Mouse (Mus musculus) embryonic facial prominence, embryonic 11.5 days (tissue): ENCODE data around the gene Kit. TPM values are rescaled to one million over a fixed set of nuclear protein-coding genes. Genes with fewer than 3 reads are reported as not detected.

Experiments used
- ATAC-seq: fragments of 200-750 bp; cut with Nextera tagmentation; replicated peaks from 2 replicates; pipeline ENCODE4 v1.8.0; 2017; ENCODE audit warnings: low read depth; ENCODE audit not compliant: insufficient number of reproducible peaks, low FRiP score, low TSS enrichment
- DNase-seq: peaks from one replicate; pipeline ENCODE4 v3.0.0-alpha.2; 2015; ENCODE audit warnings: low spot score
- H3K27ac ChIP-seq: fragments of 300-500 bp; sonication (generic); replicated peaks from 2 replicates; pipeline ENCODE4 v1.5.1; 2014; ENCODE audit warnings: mild to moderate bottlenecking, low read depth, low read length, control low read depth
- H3K27me3 ChIP-seq: fragments of 300-500 bp; sonication (generic); 2 replicates; pipeline ENCODE4 v1.6.1; 2014; ENCODE audit warnings: mild to moderate bottlenecking, low read length, moderate library complexity, mixed read lengths; ENCODE audit not compliant: control insufficient read depth, insufficient read depth
- H3K36me3 ChIP-seq: fragments of 300-500 bp; sonication (generic); replicated peaks from 2 replicates; pipeline ENCODE4 v1.6.1; 2014; ENCODE audit warnings: low read depth, mild to moderate bottlenecking, low read length, moderate library complexity, mixed read lengths; ENCODE audit not compliant: control insufficient read depth, insufficient read depth
- H3K4me1 ChIP-seq: fragments of 300-500 bp; sonication (generic); 2 replicates; pipeline ENCODE4 v1.6.1; 2014; ENCODE audit warnings: low read length, mixed read lengths; ENCODE audit not compliant: control insufficient read depth, insufficient read depth
- H3K4me2 ChIP-seq: fragments of 300-500 bp; sonication (generic); 2 replicates; pipeline ENCODE4 v1.6.1; 2014; ENCODE audit warnings: low read depth, mild to moderate bottlenecking, control low read depth, low read length, moderate library complexity
- H3K4me3 ChIP-seq: fragments of 300-500 bp; sonication (generic); 2 replicates; pipeline ENCODE4 v1.5.1; 2014; ENCODE audit warnings: low read depth, low read length, control low read depth
- H3K9ac ChIP-seq: fragments of 300-500 bp; sonication (generic); replicated peaks from 2 replicates; pipeline ENCODE4 v1.6.1; 2014; ENCODE audit warnings: mild to moderate bottlenecking, control low read depth, low read length
- H3K9me3 ChIP-seq: fragments of 300-500 bp; sonication (generic); replicated peaks from 2 replicates; pipeline ENCODE4 v1.6.1; 2016; ENCODE audit warnings: mild to moderate bottlenecking, low read length, inconsistent platforms, mixed read lengths; ENCODE audit not compliant: control insufficient read depth
- WGBS: fragments of 180-500 bp; shearing (Covaris S2); extraction: QIAGEN DNeasy Blood & Tissue Kit; methylation state at CpG from one replicate; pipeline ENCODE4 v1.1.7; 2014; 5-methylcytosine and 5-hydroxymethylcytosine counted together
- polyA plus RNA-seq: library from polyadenylated mRNA; unstranded; fragments of >200 nt; fragmentation: Nextera tagmentation; extraction: Ambion mirVana; gene quantifications from 2 replicates; pipeline ENCODE4 v1.2.1, GENCODE M21; 2014

Gene Kit
- 20.8 and 21.0 TPM in 2 replicates for polyA plus RNA-seq

DNA sequence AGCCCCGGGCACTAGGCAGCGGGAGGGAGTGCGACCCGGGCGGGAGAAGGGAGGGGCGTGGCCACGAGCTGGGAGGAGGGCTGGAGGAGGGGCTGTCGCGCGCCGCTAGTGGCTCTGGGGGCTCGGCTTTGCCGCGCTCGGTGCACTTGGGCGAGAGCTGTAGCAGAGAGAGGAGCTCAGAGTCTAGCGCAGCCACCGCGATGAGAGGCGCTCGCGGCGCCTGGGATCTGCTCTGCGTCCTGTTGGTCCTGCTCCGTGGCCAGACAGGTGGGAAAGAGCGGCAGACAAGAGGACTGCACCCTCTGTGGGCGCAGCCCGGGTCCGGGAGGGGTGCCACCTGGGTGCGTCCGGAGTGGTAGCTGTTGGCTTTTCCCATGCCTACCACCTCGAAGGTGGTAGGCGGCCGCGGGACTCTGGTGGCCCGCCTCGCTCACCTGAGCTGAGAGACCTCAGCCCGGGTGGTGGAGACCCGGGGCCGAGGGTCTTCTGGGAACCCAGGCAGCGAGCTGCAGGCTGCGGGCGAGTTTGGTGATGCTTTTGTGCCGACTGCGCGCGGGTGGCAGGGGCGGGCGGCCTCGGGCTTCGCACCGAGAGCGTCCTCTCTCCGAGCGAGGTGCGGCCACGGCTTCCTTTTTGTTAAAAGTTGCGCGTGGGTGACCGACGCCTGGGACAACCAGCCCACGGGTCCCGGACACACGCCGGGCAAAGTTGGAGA lies at the start of gene Kit:
TSS of gene Kit (plus strand) at position 65 of the 715 bp plus-strand sequence.
- Histone ChIP-seq H3K27ac (peak within 1 kb of the TSS; percentile 20; the same call in 1 of the 2 replicates), H3K27me3 (no peaks in the 10 kb centered on the region), H3K4me1 (peaks cover 4% of the 10 kb centered on the region; the same call in 1 of the 2 replicates), H3K4me2 (peak within 1 kb of the TSS; percentile 98), H3K9ac (peak within 1 kb of the TSS; percentile 74), H3K9me3 (no peaks in the 10 kb centered on the region), H3K4me3 (peak within 1 kb of the TSS; percentile 64), H3K36me3 (no peaks in the 10 kb centered on the region)
- peak; percentile 90 for DNase-seq
- under 1% methylated on average over 65 of the region's 65 CpGs for WGBS
- peak; percentile 93 for ATAC-seq

DNA sequence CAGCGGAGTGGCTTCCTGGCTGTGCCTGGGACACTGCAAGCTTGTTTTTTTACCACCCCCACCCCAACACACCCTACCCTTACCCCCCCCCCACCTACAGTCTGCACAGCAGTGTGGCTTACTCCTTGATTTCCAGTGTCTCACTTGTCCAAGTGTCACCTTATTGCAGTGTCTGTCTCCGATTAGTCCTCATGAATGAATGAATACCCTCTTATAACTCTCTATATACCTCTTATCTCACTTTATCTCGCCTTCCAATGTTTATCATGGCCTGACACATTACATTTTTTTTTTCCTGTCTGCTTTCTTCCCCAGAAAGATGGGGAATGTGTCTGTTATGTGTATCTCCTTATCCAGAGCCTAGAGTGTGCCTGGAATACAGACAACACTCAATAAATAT lies 38.6 kb upstream of the Kit start:
- Histone ChIP-seq H3K4me2 (no peak overlapping the region), H3K27ac (no peak overlapping the region), H3K27me3 (no peaks in the 10 kb centered on the region), H3K36me3 (no peaks in the 10 kb centered on the region), H3K9ac (no peak overlapping the region), H3K4me3 (no peak overlapping the region), H3K9me3 (no peaks in the 10 kb centered on the region), H3K4me1 (no peaks in the 10 kb centered on the region)
- 85% methylated on average over 3 of the region's 3 CpGs for WGBS
- ATAC-seq (no peak), DNase-seq (no peak)

DNA sequence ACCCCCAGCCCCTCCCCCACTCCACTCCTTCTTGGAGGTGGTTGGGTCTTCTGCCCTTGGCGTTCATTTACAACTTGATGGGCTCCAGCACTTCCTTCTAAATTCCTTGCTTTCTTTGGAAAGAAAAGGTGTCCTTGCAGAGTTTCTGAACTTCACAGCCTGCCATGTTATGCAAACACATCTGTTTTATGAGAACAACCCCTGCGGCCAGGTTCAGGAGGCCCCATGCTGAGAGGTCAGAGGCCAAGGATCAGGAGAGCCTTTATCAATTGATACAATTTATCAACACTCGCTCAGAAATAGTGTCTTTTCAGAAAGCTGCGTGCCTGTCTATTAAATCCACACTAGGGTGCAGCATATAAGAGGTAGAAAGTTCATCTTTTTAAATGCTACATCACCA lies 37.0 kb upstream of the Kit start:
- Histone ChIP-seq H3K4me3 (no peak overlapping the region), H3K4me2 (no peak overlapping the region), H3K36me3 (no peaks in the 10 kb centered on the region), H3K4me1 (no peaks in the 10 kb centered on the region), H3K27ac (no peak overlapping the region), H3K27me3 (no peaks in the 10 kb centered on the region), H3K9ac (no peak overlapping the region), H3K9me3 (no peaks in the 10 kb centered on the region)
- ATAC-seq: no peak
- 19% methylated on average over 4 of the region's 4 CpGs for WGBS
- no peak for DNase-seq

- no peaks in the 10 kb centered on the region for H3K36me3 ChIP-seq
- H3K9me3 ChIP-seq: no peaks in the 10 kb centered on the region
- no peaks in the 10 kb centered on the region for H3K27me3 ChIP-seq
- ATAC-seq: no peak
- H3K4me2 ChIP-seq: no peak overlapping the region
- no peak overlapping the region for H3K27ac ChIP-seq
- no peak for DNase-seq
- no peaks in the 10 kb centered on the region for H3K4me1 ChIP-seq
- no peak overlapping the region for H3K4me3 ChIP-seq
- no peak overlapping the region for H3K9ac ChIP-seq
- WGBS: 17% methylated on average over 4 of the region's 4 CpGs
These were observed 36.3 kb upstream of the Kit start for GRCm38 (mm10) chr5:75538458-75538857.

DNA sequence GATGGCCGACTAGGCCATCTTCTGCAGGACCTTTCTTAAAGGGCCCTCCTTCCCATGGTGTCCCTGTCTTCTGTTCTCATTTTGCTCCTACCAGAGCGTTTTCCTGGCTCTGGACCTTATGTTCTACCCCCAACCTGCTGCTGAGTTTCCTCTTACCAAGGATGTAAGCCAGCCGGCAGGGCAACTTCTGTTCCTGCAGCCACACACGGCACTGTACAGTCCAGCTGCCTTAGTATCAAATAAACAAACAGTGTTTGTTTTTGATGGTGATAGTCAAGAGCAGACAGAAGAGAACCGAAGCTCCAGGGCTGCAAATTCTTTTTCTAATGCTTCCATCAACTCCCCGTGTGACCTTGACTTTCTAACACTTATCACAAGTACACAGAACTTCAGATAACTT lies 35.6 kb upstream of the Kit start:
- Histone ChIP-seq H3K36me3 (no peaks in the 10 kb centered on the region), H3K9me3 (no peaks in the 10 kb centered on the region), H3K27me3 (no peaks in the 10 kb centered on the region), H3K4me1 (no peaks in the 10 kb centered on the region), H3K4me2 (no peak overlapping the region), H3K4me3 (no peak overlapping the region), H3K27ac (no peak overlapping the region), H3K9ac (no peak overlapping the region)
- DNase-seq (no peak), ATAC-seq (no peak)
- WGBS: 33% methylated on average over 6 of the region's 6 CpGs

DNA sequence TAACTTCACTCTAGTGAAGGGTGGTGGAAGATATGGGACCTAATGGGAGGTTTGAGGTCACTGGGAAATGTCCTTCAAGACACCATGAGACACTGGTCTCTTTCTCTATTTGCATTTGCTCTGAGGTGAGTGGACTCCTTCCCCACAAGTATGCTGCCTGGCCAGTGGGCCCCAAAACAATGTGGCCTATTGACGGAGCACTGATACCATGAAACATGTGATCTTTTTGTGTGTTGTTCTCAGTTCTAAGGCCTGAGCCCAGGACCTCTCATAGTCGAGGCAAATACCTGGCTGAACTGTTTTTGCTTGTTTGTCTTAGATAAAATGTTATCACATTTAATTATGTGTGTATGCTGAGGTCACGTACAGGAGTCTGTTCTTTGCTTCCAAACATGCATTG lies 31.0 kb upstream of the Kit start:
- ATAC-seq: no peak
- Histone ChIP-seq H3K4me2 (no peak overlapping the region), H3K9me3 (no peaks in the 10 kb centered on the region), H3K36me3 (no peaks in the 10 kb centered on the region), H3K4me1 (no peaks in the 10 kb centered on the region), H3K27ac (no peak overlapping the region), H3K27me3 (no peaks in the 10 kb centered on the region), H3K9ac (no peak overlapping the region), H3K4me3 (no peak overlapping the region)
- 72% methylated on average over 3 of the region's 3 CpGs for WGBS
- DNase-seq: no peak

DNA sequence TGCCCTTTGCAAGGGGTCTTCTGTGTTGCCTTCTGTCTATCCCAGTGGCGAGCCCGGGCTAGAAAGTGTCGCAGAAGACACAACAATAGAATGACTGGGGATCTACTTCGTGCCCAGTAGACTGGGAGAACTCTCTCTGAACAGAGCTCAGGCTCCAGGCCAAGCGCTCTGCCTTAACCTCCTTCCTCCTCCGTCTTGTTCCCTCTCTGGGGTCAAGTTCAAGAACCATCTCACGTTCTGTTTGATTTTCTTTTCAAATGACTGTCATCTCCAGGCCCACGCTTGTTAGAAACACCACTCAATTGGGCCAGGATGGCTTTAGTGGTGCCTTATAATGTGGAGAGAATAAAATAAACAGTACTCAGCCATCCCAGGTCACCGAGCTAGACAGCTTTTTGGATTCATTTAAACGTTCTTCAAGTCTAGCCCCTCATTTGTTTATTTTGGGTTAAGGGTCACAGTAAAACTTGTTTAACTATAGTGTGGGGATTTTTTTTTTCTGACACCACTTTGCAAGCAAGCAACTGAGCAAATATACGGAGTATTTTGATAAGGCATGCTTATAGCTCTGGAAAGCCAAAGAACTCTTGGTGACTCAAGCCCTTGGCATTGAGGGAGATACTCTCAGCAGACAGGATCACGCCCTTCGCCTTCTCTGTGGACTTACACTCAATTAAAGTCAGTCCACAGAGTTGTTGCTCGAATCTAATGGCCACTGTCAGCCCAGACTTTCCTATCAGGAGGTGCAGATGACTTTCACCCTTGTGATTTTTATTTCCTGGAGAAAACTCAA lies 30.0 kb upstream of the Kit start:
- ATAC-seq (no peak), DNase-seq (no peak)
- Histone ChIP-seq H3K9me3 (no peaks in the 10 kb centered on the region), H3K27ac (no peak overlapping the region), H3K4me2 (no peak overlapping the region), H3K4me3 (no peak overlapping the region), H3K27me3 (no peaks in the 10 kb centered on the region), H3K36me3 (no peaks in the 10 kb centered on the region), H3K4me1 (no peaks in the 10 kb centered on the region), H3K9ac (no peak overlapping the region)
- 65% methylated on average over 14 of the region's 14 CpGs for WGBS

DNA sequence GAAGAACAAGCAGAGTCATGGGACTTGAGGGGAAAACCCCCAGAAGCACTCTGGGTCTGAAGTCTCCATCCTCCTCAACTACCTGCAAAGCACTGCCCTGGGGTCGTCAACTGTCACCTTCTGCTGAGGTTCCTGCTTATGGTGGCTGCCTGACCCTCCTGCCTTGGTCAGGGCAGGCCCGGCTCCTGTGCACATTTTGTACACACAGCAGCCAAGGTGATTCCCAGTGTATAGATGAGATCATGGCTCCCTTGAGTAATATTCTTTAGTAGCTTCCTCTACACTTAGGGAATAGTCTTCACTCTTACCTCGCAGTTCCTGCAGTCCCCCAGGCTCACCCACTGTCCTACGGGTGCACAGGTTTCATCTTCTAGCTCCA lies 29.5 kb upstream of the Kit start:
- no peak overlapping the region for H3K4me2 ChIP-seq
- no peaks in the 10 kb centered on the region for H3K27me3 ChIP-seq
- H3K9ac ChIP-seq: no peak overlapping the region
- no peaks in the 10 kb centered on the region for H3K36me3 ChIP-seq
- DNase-seq (no peak), ATAC-seq (no peak)
- no peaks in the 10 kb centered on the region for H3K9me3 ChIP-seq
- no peak overlapping the region for H3K4me3 ChIP-seq
- no peaks in the 10 kb centered on the region for H3K4me1 ChIP-seq
- WGBS: 71% methylated on average over 4 of the region's 4 CpGs
- no peak overlapping the region for H3K27ac ChIP-seq
